8 mouse cellular contexts compared by ENCODE assay signal in genomic region chr4:70533056-70533805, GRCm38 (mm10). TPM values are rescaled to one million over a fixed set of nuclear protein-coding genes. Genes with fewer than 3 reads are reported as not detected.
DNase-seq lines count a peak whose midpoint lies in the region; ATAC-seq lines count a peak whose summit lies in the region.

No protein-coding gene starts in this region.

- no peaks in the 10 kb centered on the region for H3K36me3 ChIP-seq in hindbrain, embryonic 12.5 days
- no peaks in the 10 kb centered on the region for H3K36me3 ChIP-seq in midbrain, embryonic 12.5 days

- DNase-seq in kidney, adult 9 months, result peak; percentile 6
- DNase-seq in kidney, postnatal 4 days, result no peak
- DNase-seq in gastrocnemius, postnatal 4 days (ENCODE audit: low spot score in 2 of 2), result no peak
- DNase-seq in layer of hippocampus, postnatal 36 days, result no peak
- no peak for DNase-seq in thymus, postnatal 10 days (ENCODE audit: low spot score in 2 of 2)

- H3K9ac ChIP-seq in hindbrain, embryonic 12.5 days, result peak overlapping the region; percentile 96
- H3K9ac ChIP-seq in midbrain, embryonic 12.5 days (replicated peaks), result peak overlapping the region; percentile 96

- 48% methylated on average over 3 of the region's 3 CpGs for WGBS in hindbrain, embryonic 12.5 days
- WGBS in midbrain, embryonic 12.5 days, result 32% methylated on average over 3 of the region's 3 CpGs

- peaks cover 9% of the 10 kb centered on the region for H3K4me1 ChIP-seq in brown adipose tissue, adult 24 weeks (ENCODE audit: control insufficient read depth, insufficient read depth, insufficient read length, low read length)
- peaks cover 45% of the 10 kb centered on the region for H3K4me1 ChIP-seq in hindbrain, embryonic 12.5 days
- peaks cover 49% of the 10 kb centered on the region for H3K4me1 ChIP-seq in midbrain, embryonic 12.5 days

- H3K27ac ChIP-seq in brown adipose tissue, adult 24 weeks (replicated peaks; ENCODE audit: low read depth, low read length), result 0 out of 2 replicates have a peak overlapping the region, but pooled peaks have one; percentile 5
- no peak overlapping the region for H3K27ac ChIP-seq in hindbrain, embryonic 12.5 days
- no peak overlapping the region for H3K27ac ChIP-seq in midbrain, embryonic 12.5 days (replicated peaks)

- no peak for ATAC-seq in hindbrain, embryonic 12.5 days (ENCODE audit: low FRiP score)
- no peak for ATAC-seq in midbrain, embryonic 12.5 days (ENCODE audit: low FRiP score, low read depth)

- no peaks in the 10 kb centered on the region for H3K27me3 ChIP-seq in hindbrain, embryonic 12.5 days
- H3K27me3 ChIP-seq in midbrain, embryonic 12.5 days, result no peaks in the 10 kb centered on the region

- H3K9me3 ChIP-seq in hindbrain, embryonic 12.5 days (replicated peaks), result no peaks in the 10 kb centered on the region
- H3K9me3 ChIP-seq in midbrain, embryonic 12.5 days, result no peaks in the 10 kb centered on the region

- peak overlapping the region; percentile 76 for H3K4me2 ChIP-seq in hindbrain, embryonic 12.5 days (replicated peaks)
- H3K4me2 ChIP-seq in midbrain, embryonic 12.5 days (replicated peaks), result peak overlapping the region; percentile 72

- peak overlapping the region; percentile 90 for H3K4me3 ChIP-seq in brown adipose tissue, adult 24 weeks (ENCODE audit: insufficient read depth, low read depth, low read length)
- H3K4me3 ChIP-seq in hindbrain, embryonic 12.5 days, result peak overlapping the region; percentile 96
- H3K4me3 ChIP-seq in midbrain, embryonic 12.5 days, result peak overlapping the region; percentile 91

RNA-seq across cellular contexts. Expression of gene Megf9, which starts 1.6 kb away (rescaled TPM):
- 23.0 and 26.1 TPM in 2 replicates for polyA plus RNA-seq in brown adipose tissue, adult 24 weeks (2012; ENCODE audit: insufficient read depth, insufficient read length, missing spikeins)
- polyA plus RNA-seq in hindbrain, embryonic 12.5 days (2016; fragmentation: Nextera tagmentation; extraction: Ambion mirVana), result 35.5 and 37.4 TPM in 2 replicates
- polyA plus RNA-seq in midbrain, embryonic 12.5 days (2016; fragmentation: Nextera tagmentation; extraction: Ambion mirVana), result 35.2 and 37.8 TPM in 2 replicates
- total RNA-seq in gastrocnemius, postnatal 4 days (2021), result 10 to 100 TPM; 18.0 to 18.7 TPM
- total RNA-seq in layer of hippocampus, postnatal 36 days (2021), result 100 to 1,000 TPM; 119 to 120 TPM
